Mouse (Mus musculus): ENCODE measurements around the gene Arf6.

Gene Arf6

DNA sequence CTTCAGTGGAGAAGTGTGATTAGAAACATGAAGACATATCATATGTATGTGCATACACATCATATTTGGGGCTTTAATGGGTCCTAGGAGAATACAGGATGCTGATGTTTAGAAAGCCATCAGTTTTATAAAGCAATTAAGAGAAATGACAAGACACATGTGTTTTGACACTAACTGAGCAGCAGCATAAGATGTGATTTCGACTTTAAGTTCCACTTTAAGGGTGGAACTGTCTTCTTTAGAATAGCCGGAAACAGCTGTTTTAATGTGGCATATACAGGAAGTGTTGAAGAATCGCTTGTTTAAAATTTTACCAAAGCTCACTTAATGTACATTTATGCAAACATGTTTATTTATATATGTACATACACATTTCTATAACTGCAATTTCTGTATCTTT lies 41.4 kb downstream of the Arf6 start:
- no peak for DNase-seq (ENCODE audit: low spot score)

DNA sequence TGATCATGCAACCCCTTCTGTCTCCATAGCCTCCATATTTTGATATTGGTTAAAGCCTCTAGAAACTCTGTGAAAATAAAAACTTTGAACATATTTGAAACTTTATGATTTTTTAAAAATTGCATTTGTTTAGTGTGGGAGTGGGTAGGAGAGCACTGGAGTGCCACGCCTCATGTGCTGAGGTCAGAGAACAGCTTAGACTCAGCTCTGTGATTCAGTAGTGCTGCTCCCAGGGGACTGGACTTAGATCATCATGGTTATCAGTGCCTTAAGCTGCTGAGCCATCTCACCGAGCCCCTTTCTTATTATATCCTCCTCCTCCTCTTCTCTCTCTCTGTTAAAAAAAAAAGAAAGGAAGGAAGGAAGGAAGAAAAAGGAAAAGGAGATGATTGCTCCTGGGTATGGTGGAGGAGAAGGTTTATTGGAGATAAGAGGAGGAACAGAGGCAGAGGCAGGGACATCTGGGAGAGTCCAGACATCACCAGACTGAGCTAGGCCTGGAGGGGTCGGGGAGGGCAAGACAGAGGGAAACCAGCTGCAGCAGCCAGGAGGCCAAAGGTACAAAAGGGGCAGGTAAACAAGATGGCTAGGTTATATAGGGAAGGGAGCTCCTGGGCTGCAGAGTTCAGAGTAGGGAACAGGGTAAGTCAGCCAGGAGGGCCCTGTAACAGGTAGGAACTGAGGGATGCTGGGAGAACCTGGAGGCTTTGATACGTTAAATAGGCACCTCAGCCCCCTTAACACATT lies 43.0 kb downstream of the Arf6 start:
- no peak for DNase-seq (ENCODE audit: low spot score)

DNA sequence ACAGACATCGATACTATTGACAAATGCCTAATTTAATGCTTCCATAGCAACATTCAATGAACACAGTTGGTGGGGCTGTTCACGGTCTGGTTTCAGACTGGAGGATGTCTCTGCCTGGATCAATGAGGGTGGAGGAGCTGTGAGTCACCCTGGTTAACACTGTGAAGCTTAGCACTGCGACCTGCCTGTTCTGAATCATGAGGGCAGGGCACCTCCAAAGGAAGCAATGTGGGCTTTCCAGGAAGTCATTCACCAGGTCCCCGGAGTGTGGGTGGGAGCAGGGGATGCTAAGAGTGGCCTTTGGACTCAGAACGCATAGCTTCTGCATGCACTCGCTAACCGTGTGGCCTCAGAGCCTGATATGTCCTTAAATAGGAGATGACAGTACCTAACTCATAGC lies 44.8 kb downstream of the Arf6 start:
- DNase-seq (ENCODE audit: low spot score), result no peak

DNA sequence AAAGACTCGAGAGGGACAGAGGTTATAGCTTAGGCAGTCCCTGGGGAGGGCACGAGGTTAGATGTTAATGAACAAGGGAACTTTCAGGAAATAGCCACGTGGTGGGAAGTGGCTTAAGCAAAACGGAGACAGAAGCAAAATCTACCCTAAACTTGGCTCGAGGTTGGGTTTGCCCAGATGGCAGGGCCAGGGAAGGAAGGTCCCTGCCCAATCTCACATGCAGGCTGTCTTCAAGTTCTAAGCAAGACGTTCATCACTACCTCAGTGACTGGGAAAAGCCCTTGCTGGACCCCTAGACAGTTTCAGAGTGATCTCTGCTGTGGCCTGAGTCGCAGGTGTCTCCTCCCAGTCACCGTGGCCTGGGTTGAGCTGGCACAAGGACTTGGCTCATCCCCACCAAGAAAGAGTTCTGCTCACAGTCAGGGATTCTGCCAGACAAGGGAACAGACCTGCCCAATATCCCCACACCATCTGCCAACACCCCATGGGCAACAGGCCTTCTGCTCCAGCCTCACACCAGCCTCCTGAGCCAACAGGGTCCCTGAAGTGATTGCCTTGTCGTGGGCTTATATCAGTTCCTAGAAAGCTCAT lies 45.8 kb downstream of the Arf6 start:
- DNase-seq (ENCODE audit: low spot score), result no peak

DNA sequence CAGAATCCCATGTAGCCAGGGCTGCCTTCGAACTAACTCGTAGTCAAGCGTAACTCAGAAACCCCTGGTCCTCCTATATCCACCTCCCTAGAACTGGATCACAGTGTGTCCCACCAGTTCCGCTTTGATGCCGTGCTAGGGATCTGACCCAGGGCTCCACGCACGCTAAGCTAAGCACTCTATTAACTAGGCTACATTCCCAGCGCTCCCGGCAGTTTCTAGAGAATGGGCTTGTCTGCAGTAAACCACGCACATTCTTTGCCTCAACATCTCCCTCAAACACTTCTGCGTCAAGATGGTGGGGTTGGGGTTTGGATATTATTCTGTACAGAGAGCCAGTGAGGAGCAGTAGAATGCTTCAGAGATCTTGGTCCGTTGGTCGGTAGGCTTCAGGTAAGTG lies 46.7 kb downstream of the Arf6 start:
- no peak for DNase-seq (ENCODE audit: low spot score)

DNA sequence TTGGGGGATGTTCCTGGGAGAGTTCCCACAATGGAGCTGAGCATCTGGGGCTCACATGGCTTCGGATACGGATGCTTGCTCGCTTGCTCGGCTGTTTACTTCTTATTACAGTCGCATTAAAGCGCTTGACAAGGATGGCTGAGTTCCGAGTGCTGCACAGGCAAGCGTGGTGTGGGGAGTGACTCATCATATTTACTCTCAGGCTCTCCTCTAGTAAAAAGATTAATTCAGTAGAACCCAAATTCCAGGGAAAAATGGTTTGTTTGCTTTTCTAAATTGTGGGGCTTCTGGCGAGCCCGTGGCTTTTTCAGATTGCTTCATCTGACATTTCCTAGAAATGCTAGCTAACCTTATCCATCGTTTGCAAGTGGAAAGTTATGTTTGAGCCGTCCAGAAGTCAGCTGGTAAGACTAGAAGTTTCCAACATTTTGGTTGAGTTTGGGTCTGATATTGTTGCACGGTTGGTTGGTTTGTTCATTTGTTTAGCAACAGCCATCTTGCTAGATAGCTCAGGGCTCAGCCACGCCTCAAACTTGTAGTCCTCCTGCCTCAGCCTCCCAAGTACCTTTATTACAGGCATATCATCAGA lies 47.2 kb downstream of the Arf6 start:
- DNase-seq (ENCODE audit: low spot score), result no peak

DNA sequence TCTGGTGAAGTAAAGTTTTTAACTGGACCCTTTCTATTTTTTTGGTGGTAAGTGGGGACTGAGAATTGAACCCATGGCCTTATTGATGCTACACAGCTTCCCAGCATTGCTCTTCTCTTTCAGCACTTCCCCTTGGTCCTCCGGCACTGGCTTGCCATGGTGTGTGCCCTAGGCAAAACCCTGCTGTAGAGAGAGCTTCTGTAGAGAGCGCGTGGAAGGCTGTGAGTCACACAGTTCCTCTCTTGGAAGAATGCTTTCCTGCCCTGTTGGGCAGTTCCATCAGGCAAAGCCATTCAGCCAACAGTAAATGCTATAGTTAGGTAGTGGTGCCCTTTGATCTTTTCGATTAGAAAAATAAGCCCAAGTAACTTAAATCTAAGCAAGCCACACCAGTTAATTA lies 47.7 kb downstream of the Arf6 start:
- no peak for DNase-seq (ENCODE audit: low spot score)

DNA sequence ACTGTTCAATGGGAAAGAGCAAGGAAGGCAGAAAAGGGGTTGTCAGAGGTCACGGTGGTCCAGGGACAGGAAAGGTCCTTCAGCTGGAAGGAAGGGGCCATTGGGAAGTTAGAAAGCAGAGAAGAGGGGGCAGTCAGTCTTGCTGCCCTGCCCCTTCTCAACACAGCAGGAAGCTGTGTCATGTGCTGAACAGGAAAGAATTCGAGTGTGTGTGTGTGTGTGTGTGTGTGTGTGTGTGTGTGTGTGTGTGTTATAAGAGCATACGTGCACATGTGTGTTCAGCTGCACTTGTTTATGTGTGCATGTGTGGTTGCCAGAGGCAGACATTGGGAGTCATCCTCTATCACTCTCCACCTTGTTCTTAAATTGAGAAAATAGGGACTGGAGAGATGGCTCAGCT lies 48.8 kb downstream of the Arf6 start:
- no peak for DNase-seq (ENCODE audit: low spot score)

DNA sequence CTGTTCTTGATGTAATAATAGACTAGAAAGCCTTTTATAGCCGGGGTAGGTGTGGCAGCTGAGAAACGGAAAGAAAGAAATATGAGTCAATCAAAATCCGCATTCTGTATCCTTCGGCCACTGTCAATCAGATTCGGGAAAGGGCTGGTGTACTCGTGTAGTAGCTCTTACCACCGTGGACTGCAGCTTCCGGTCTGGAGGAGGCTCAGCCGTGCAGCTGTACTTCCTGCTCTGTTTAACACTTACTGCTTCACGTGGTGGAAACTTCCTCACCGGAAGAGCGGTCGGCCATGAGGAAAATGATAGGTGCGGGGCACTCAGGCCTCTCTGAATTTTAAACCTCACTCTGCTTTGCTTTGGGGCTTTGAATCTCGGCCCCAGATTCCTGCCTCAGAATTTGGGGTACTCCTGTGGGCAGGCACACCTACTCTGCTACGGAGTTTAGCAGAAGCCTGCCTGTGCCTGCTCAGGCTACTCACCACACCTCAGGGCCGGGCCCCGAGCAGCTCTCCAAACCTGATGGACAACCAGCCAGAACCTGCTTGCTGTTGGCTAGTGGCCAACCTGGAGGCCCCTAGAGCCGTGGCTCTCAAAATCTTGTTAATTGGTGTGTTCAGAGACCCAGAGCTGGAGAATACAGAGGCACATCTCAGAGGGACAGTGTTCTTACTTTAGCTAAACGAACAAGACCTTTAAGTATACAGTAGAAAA lies 51.0 kb downstream of the Arf6 start:
- no peak for DNase-seq (ENCODE audit: low spot score)
